ENCODE assay signal across 13 mouse cellular contexts in genomic region chr11:103146386-103146785, GRCm38 (mm10).
"Had no signal": no experiment of that assay in that cellular context is flagged by ENCODE, and none has a peak within 500 bp of the region (broad histone marks: within the 10 kb centered on the region; RNA-seq: fewer than 3 reads in every experiment).

No protein-coding gene starts in this region.

- ATAC-seq: midbrain, embryonic 16.5 days had no signal

- H3K4me2 ChIP-seq: limb, embryonic 12.5 days; liver, embryonic 15.5 days; midbrain, embryonic 11.5 days had no signal

- H3K9ac ChIP-seq: limb, embryonic 12.5 days; liver, embryonic 15.5 days had no signal

- H3K27me3 ChIP-seq: limb, embryonic 12.5 days; liver, embryonic 15.5 days had no signal

- H3K36me3 ChIP-seq: limb, embryonic 12.5 days; liver, embryonic 15.5 days had no signal

- DNase-seq: kidney, adult 11 months; kidney, adult 9 months; kidney, postnatal 10 days; layer of hippocampus, postnatal 36 days; liver; lung, adult 2 months; lung, postnatal 10 days; right cerebral cortex, postnatal 14 days; thymus, postnatal 4 days had no signal

- H3K27ac ChIP-seq: limb, embryonic 12.5 days; liver, embryonic 15.5 days had no signal

- H3K4me3 ChIP-seq: limb, embryonic 12.5 days; liver, embryonic 15.5 days had no signal

- H3K9me3 ChIP-seq: limb, embryonic 12.5 days; liver, embryonic 15.5 days had no signal
